Mouse (Mus musculus): ENCODE data around the gene Sys1. TPM values are rescaled to one million over a fixed set of nuclear protein-coding genes. Genes with fewer than 3 reads are reported as not detected.
A peak's percentile ranks its signal among the peaks of the same experiment; 100 is the strongest.

Sys1 gene
- polyA plus RNA-seq, 1 experiment from 2014 or later, result 65.8 TPM

DNA sequence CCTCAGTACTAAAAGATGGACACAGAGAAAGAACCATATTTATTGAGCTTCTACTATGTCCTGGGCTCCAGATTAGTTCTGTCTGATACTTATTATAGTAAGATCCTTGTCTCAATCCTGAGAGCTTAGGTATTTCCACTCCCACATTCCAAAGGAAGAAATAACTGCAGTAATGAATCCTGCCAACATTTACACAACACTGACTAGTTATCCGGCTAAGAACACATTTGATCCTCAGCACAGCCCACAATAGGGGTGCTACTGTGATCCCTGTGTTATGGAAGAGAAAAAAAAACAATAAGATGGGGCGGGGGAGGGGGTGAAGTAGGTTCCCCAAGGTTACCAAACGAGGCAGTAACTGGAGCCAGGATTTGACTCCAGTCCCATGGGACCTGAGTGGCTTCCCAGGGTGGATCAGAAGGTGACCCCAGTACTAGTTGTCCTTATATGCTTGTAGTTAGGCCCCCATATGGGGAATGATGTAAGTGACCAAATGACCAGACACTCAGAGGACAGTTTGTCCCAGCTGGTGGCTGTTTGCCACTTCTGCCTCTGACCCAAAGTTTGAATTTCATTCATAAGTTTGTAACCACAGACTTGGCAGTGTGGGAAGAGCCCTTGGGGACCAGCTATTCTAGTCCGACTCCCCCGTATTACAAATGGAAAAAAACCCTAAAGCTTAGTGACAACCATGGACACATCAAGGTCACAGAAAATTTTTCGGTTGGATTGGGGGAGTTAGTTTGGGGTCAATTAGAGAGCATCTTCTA, 1.2 kb upstream of the Sys1 start:
- Histone ChIP-seq H3K27me3 (no peaks in the 10 kb centered on the region), H3K9ac (no peak overlapping the region), H3K4me2 (0 out of 2 replicates have a peak overlapping the region, but pooled peaks have one; percentile 1), H3K4me3 (no peak overlapping the region), H3K36me3 (no peaks in the 10 kb centered on the region), H3K9me3 (no peaks in the 10 kb centered on the region), H3K4me1 (peaks cover 56% of the 10 kb centered on the region), H3K27ac (peak overlapping the region; percentile 90)
- no peak for ATAC-seq (ENCODE audit: borderline replicate concordance, extremely low read depth, low FRiP score, low TSS enrichment)
- WGBS, result 54% methylated on average over 6 of the region's 6 CpGs

GRCm38 (mm10) chr2:164456413-164456812, 351 bp upstream of the Sys1 start:
- Histone ChIP-seq H3K4me3 (no peak overlapping the region), H3K27ac (peak overlapping the region; percentile 90), H3K36me3 (no peaks in the 10 kb centered on the region), H3K9me3 (no peaks in the 10 kb centered on the region), H3K27me3 (no peaks in the 10 kb centered on the region), H3K9ac (no peak overlapping the region), H3K4me2 (peak overlapping the region; percentile 39; the same call in 1 of the 2 replicates), H3K4me1 (peaks cover 58% of the 10 kb centered on the region)
- ATAC-seq (ENCODE audit: borderline replicate concordance, extremely low read depth, low FRiP score, low TSS enrichment), result no peak
- 64% methylated on average over 1 of the region's 1 CpGs for WGBS

DNA sequence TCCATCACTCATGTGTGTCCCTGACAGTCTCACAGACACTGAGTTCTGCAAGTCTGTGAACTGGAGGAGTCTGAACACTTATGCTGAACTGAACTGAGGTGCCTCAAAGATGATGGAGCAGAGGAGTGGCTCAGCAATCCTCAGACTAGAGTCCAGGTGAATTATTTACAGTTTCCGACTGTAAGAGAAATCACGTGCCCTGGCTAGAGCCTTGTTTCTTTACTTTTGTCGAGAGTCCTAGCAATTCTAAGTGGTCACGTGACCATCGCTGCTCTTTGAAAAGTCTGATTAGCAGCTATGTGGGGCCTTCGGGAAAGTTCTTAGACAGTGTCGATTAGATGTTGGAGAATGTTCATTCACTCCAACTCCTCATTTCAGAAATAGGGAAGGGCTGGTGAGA, 1.2 kb downstream of the Sys1 start:
- H3K9ac ChIP-seq, result no peak overlapping the region
- H3K27ac ChIP-seq, result peak overlapping the region; percentile 90
- H3K4me3 ChIP-seq, result no peak overlapping the region
- H3K27me3 ChIP-seq, result no peaks in the 10 kb centered on the region
- H3K9me3 ChIP-seq, result no peaks in the 10 kb centered on the region
- H3K36me3 ChIP-seq, result peaks cover 1% of the 10 kb centered on the region; the same call in 1 of the 2 replicates
- H3K4me2 ChIP-seq, result peak overlapping the region; percentile 14; the same call in 1 of the 2 replicates
- peaks cover 52% of the 10 kb centered on the region for H3K4me1 ChIP-seq
- peak; percentile 28; the same call in 1 of the 2 replicates for ATAC-seq (ENCODE audit: borderline replicate concordance, extremely low read depth, low FRiP score, low TSS enrichment)
- 40% methylated on average over 7 of the region's 7 CpGs for WGBS

DNA sequence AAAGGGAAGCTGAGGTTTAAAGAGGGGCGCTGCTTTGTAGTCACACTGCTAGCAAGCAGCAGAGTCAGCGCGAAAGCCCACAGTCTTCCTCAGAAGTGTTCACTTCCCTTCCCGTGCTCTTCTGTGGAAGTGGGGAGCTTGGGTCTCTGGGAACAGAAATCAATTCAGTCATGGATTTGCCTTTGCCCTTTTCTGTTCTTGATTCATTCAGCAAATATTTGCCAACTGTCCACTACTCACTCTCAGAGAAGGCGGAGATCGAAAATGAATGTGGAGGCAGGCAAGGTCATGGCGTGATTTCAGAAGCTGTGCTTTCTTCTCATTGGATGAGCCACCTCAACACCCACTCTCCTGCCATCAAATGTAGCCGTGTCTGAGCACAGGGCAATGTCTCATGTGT, 1.8 kb downstream of the Sys1 start:
- no peaks in the 10 kb centered on the region for H3K9me3 ChIP-seq
- WGBS, result 57% methylated on average over 8 of the region's 8 CpGs
- ATAC-seq (ENCODE audit: borderline replicate concordance, extremely low read depth, low FRiP score, low TSS enrichment), result no peak
- no peak overlapping the region for H3K4me3 ChIP-seq
- H3K27me3 ChIP-seq, result no peaks in the 10 kb centered on the region
- peak overlapping the region; percentile 64 for H3K27ac ChIP-seq
- peaks cover 7% of the 10 kb centered on the region; the same call in 1 of the 2 replicates for H3K36me3 ChIP-seq
- no peak overlapping the region for H3K9ac ChIP-seq
- peaks cover 46% of the 10 kb centered on the region for H3K4me1 ChIP-seq
- no peak overlapping the region for H3K4me2 ChIP-seq

GRCm38 (mm10) chr2:164460745-164461551, 4.2 kb downstream of the Sys1 start, which contains the start of gene Gm20458:
TSS of gene Gm20458 (plus strand) at chr2:164460967.
- WGBS, result under 1% methylated on average over 68 of the region's 79 CpGs
- H3K4me2 ChIP-seq, result peak within 1 kb of the TSS; percentile 78
- H3K4me3 ChIP-seq, result peak within 1 kb of the TSS; percentile 91
- H3K9me3 ChIP-seq, result no peaks in the 10 kb centered on the region
- no peaks in the 10 kb centered on the region for H3K27me3 ChIP-seq
- H3K9ac ChIP-seq, result peak within 1 kb of the TSS; percentile 85
- H3K27ac ChIP-seq, result peak within 1 kb of the TSS; percentile 80
- H3K36me3 ChIP-seq, result peaks cover 25% of the 10 kb centered on the region
- peak; percentile 97 for ATAC-seq (ENCODE audit: borderline replicate concordance, extremely low read depth, low FRiP score, low TSS enrichment)
- H3K4me1 ChIP-seq, result peaks cover 23% of the 10 kb centered on the region

- Histone ChIP-seq H3K9me3 (no peaks in the 10 kb centered on the region), H3K27me3 (no peaks in the 10 kb centered on the region), H3K4me1 (peaks cover 10% of the 10 kb centered on the region), H3K9ac (no peak overlapping the region), H3K36me3 (peaks cover 25% of the 10 kb centered on the region), H3K27ac (no peak overlapping the region), H3K4me3 (no peak overlapping the region), H3K4me2 (no peak overlapping the region)
- no peak for ATAC-seq (ENCODE audit: borderline replicate concordance, extremely low read depth, low FRiP score, low TSS enrichment)
These were observed 8.4 kb downstream of the Sys1 start for GRCm38 (mm10) chr2:164465161-164465560.

GRCm38 (mm10) chr2:164466787-164467186, 10.0 kb downstream of the Sys1 start:
- no peak overlapping the region for H3K9ac ChIP-seq

GRCm38 (mm10) chr2:164470254-164470653, 13.5 kb downstream of the Sys1 start:
- Histone ChIP-seq H3K9ac (no peak overlapping the region), H3K9me3 (no peaks in the 10 kb centered on the region), H3K27me3 (no peaks in the 10 kb centered on the region), H3K4me1 (no peaks in the 10 kb centered on the region), H3K4me2 (no peak overlapping the region), H3K4me3 (no peak overlapping the region), H3K27ac (no peak overlapping the region), H3K36me3 (peaks cover under 1% of the 10 kb centered on the region)
- 22% methylated on average over 10 of the region's 10 CpGs for WGBS
- no peak for ATAC-seq (ENCODE audit: borderline replicate concordance, extremely low read depth, low FRiP score, low TSS enrichment)

More at GRCm38 (mm10) chr2:164466787-164467186, 10.0 kb downstream of the Sys1 start:
- no peak for ATAC-seq (ENCODE audit: borderline replicate concordance, extremely low read depth, low FRiP score, low TSS enrichment)
- no peak overlapping the region for H3K27ac ChIP-seq
- 64% methylated on average over 5 of the region's 5 CpGs for WGBS
- peaks cover 5% of the 10 kb centered on the region for H3K4me1 ChIP-seq
- H3K9me3 ChIP-seq, result no peaks in the 10 kb centered on the region
- peaks cover 25% of the 10 kb centered on the region for H3K36me3 ChIP-seq
- no peak overlapping the region for H3K4me3 ChIP-seq
- H3K27me3 ChIP-seq, result no peaks in the 10 kb centered on the region
- no peak overlapping the region for H3K4me2 ChIP-seq

GRCm38 (mm10) chr2:164473624-164474023, 16.9 kb downstream of the Sys1 start, which contains the start of gene Trp53tg5:
TSS of gene Trp53tg5 (minus strand) at chr2:164473724.
- WGBS, result 79% methylated on average over 6 of the region's 6 CpGs

DNA sequence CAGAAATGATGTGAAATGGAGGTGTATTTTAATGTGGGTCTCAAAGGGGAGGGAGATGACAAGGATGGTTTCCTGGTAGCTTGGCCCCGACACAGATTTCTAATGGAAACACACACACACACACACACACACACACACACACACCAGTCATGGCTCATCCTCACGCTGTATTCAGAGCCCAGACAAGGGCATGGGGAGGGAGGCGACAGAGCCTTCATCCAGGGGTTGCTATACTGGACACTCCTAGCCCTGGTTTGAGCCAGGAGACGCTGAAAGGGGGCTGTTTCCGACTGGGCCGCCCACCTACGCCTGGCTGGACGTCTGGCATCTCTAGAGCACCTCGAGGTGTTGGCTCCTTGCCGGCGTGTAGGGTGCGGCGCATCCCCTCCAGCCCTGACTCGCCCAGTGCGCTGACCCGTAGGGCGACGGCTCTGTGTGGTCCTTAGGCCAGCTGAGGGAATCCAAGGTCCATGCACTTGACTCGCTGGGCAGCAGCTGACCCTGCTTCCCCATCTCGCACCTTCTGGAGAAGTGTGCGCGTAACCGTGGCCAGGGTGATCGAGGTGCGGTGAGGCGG, 29.0 kb downstream of the Sys1 start, which contains the start of gene Dbndd2:
Gene Dbndd2, plus strand, starts transcription at position 426 of the 577 bp plus-strand sequence.
- Histone ChIP-seq H3K4me2 (peak within 1 kb of the TSS; percentile 100), H3K27me3 (peaks cover 26% of the 10 kb centered on the region), H3K27ac (0 out of 2 replicates have a peak within 1 kb of the TSS, but pooled peaks have one; percentile 5), H3K9me3 (no peaks in the 10 kb centered on the region), H3K4me1 (peaks cover 10% of the 10 kb centered on the region), H3K9ac (peak within 1 kb of the TSS; percentile 54), H3K4me3 (peak within 1 kb of the TSS; percentile 82), H3K36me3 (peaks cover 3% of the 10 kb centered on the region; the same call in 1 of the 2 replicates)
- peak; percentile 74; the same call in 1 of the 2 replicates for ATAC-seq (ENCODE audit: borderline replicate concordance, extremely low read depth, low FRiP score, low TSS enrichment)
- 3% methylated on average over 26 of the region's 26 CpGs for WGBS

More at GRCm38 (mm10) chr2:164473624-164474023, 16.9 kb downstream of the Sys1 start, which contains the start of gene Trp53tg5:
- no peak within 1 kb of the TSS for H3K4me2 ChIP-seq
- no peak within 1 kb of the TSS for H3K9ac ChIP-seq
- H3K9me3 ChIP-seq, result no peaks in the 10 kb centered on the region
- H3K27me3 ChIP-seq, result no peaks in the 10 kb centered on the region
- H3K4me1 ChIP-seq, result no peaks in the 10 kb centered on the region
- H3K4me3 ChIP-seq, result no peak within 1 kb of the TSS
- H3K36me3 ChIP-seq, result no peaks in the 10 kb centered on the region
- no peak for ATAC-seq (ENCODE audit: borderline replicate concordance, extremely low read depth, low FRiP score, low TSS enrichment)
- H3K27ac ChIP-seq, result no peak within 1 kb of the TSS

Measured in lung, embryonic 15.5 days (tissue).